Mouse (Mus musculus) heart, adult 9 months (tissue): ENCODE measurements around the gene Gga3.
"Not testable (repeated sequence)": the region's sequence is repeated elsewhere in the genome, so short reads cannot be mapped to it uniquely, and the experiment has no call there.

Experiments used
- DNase-seq, 2 experiments: peaks; one replicate each; pipeline ENCODE4 v3.0.0; 2022; ENCODE audit warnings: low spot score in 2 of 2

The Gga3 gene

GRCm38 (mm10) chr11:115603476-115604303, at the start of gene Gga3, which contains the start of gene Mrps7:
Gga3 (minus strand) TSS chr11:115604051.
Mrps7 (plus strand) TSS chr11:115603925.
- peak; percentile 93 to 94 for DNase-seq

DNA sequence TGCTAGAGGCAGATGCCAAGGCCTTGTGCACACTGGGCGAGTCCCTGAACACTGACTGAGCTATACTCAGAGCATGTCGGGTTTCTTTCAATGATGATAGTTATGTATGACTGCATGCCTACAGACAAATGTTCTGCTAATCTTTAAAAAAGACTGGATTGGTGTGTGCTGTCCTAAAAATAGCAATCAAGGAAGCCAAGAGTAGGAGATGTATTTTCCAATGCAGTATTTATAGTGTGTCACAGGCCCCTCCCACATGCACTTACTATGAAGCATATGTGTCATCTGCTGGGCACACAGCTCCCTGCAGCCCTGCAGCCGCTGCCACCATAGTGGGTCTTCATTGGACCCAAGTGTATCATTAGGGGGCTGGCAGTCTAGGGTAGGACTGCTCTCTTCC, 49.3 kb upstream of the Gga3 start:
- DNase-seq = no peak

GRCm38 (mm10) chr11:115651680-115652079, 47.8 kb upstream of the Gga3 start:
- no peak for DNase-seq

GRCm38 (mm10) chr11:115649706-115650105, 45.9 kb upstream of the Gga3 start:
- DNase-seq = no peak

DNA sequence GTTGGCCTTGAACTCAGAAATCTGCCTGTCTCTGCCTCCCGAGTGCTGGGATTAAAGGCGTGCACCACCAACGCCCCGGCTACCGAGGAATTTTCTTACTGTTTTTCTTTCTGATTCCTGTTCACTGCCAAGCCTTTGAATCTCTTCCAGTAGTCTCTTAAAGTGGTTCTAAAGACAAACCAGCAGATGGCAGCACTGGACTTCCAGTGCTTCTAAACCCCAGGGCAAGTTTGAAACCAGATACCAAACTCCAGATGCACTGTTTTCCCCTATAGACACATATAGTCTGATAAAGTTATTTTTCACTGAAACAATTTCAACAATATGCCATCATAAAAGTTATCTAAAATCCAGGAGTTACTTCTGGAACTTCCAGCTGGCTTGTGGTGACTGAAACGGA, 43.6 kb upstream of the Gga3 start:
- peak; percentile 46 to 66 for DNase-seq

DNA sequence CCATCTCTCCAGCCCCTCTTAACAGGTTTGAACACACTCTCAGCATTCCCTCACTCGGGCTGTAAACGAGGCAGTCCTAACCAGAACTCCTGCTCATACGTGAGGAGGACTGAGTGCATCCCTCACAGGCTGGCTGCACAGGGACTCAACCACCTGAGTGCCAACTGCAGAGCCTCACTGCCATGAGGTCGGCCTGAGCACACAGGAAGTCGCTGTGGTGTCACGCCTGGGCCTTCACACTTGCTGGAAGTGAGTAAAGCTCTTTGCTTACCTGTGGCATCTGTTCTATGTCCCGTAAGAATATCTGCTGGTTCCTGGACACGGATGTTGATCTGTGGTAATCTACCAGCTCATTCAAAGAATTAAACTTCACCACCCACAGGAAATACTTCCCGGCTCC, 42.6 kb upstream of the Gga3 start:
- no peak for DNase-seq

DNA sequence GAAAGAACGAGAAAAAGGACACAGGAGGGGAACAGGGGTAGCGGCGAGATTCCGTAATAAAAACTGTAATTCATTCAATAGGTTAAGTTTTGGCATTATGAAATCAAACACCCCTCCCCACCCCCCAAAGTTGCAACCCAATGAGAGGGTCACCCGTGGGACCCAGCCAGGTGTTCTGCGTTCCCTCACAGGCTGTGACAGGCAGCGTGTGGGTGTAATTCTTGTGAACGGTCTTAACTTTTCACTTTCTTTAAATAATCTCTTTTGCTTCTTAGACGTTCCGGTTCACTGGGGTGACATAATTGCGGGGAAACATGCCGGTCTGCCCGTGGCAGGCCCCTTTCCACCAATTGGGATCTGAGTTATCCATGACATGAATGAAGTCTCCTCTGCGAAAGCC, 41.6 kb upstream of the Gga3 start:
- DNase-seq = not testable (repeated sequence)

DNA sequence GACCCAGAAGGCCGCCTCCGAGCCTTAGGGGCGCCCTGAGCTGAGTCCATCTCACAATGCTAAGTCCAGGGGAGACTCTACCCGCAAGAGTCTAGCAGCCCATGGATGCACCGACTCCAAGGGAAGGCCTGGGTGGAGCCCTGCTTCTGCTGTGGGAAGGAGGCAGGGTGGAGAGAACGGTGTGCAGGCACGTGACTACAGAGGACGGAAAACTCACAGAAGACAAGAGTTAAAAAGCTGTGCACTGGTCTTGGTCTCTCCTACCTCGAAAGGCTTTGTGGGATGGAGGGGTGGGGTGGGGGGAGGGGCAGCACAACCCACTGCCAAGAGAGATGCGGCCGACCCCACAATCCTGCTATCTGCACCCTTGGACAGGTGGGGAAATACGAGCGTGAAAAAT, 40.5 kb upstream of the Gga3 start:
- no peak for DNase-seq

- no peak for DNase-seq
These were observed 39.4 kb upstream of the Gga3 start for GRCm38 (mm10) chr11:115643265-115643664.

DNA sequence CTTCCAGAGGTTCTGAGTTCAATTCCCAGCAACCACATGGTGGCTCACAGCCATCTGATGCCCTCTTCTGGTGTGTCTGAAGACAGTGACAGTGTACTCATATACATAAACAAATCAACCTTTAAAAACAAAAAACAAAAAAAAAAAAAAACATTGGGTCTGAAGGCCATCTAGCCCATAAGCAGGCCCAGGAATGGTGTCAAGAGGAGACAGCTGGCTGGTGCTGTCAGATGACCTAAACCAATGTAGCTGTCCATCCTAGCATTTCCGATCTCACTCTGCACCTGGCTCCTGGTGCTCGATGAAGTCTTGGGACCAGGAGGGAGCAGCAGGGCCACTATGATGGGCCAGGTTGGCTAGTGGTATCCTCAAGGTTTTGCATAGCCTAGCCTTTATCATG, 38.9 kb upstream of the Gga3 start:
- DNase-seq = no peak

DNA sequence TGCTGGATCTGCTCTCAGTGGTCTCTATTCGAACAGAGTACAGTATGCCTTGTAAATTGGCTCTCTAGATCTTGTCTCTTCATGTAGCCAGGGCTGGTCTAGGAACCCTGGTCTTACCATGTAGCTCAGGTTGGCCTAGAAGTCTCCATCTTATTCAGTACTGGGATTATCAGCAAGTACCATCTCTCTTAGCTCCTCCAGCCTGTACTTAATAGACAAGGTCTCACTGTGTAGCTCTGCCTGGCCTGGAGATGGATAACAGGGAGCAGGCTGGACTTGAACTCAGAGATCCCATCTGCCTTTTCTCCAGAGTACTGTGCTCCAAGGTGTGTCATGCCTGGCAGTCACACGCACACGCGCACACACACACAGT, 37.8 kb upstream of the Gga3 start:
- DNase-seq = no peak

- no peak for DNase-seq
These were observed 37.3 kb upstream of the Gga3 start for GRCm38 (mm10) chr11:115640978-115641663.

DNA sequence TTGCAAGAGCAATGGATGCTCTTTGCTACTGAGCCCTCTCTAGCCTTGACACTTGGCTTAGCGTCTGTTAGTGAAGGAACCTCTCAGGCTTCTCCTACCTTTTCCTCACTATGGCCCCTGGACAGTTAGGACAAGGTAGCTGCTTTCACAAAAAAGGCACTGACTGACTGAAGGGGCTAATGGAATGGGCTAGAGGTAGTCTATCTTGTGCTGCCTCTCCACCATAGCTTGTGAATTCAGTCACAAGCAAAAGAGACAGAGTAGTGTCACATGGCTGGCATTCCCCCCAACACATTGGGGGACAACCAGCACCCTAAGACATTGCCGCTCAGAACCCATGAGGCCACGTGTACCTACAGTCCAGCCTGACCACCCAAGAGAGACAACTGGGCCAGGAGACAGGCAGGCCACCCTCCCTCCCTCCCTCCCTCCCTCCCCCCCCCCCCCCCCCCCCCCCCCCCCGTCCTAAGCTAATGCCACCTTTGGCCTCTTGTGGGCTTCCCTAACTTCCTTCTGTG, 36.5 kb upstream of the Gga3 start:
- DNase-seq = no peak

- no peak for DNase-seq
These were observed 35.7 kb upstream of the Gga3 start for GRCm38 (mm10) chr11:115639540-115639939.

DNA sequence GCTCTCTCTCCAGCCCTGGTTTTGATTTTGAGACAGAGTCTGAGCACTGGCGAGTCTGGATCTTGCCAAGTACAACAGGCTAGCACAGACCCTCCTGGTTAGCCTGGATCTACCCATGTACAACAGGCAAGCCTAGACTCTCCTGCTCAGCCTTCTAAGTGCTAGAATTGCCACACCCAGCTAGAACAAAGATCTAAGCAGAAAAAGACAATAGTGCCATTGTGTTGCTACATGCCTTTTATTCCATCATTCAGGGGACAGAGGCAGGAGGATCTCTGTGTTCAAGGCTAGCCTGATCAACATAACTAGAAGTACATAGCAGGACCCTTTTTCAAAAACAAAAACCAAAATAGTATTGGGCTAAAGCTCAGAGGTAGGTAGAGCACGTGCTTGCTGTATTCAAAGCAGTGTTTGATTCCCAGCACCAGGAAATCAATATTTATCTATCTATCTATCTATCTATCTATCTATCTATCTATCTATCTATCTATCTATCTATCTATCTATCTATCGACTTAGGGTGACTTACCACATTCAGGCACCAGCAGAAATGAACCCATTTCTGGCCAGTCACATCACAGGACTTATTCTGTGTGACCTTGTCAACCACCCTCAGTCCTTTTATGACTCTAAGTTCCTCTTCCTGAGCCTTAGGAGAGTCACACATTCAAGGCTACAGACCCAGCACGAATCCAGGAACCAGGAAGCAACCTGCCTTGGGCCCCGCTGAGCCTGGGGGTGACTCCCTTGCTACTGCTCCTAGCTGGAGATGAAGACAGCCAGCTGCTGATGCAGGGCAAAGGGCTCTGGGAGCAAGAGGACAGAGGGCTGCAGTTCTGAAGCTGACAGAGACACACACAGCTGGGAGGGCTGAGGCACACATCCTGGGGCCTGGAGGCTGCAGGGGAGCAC, 34.9 kb upstream of the Gga3 start:
- DNase-seq = no peak

DNA sequence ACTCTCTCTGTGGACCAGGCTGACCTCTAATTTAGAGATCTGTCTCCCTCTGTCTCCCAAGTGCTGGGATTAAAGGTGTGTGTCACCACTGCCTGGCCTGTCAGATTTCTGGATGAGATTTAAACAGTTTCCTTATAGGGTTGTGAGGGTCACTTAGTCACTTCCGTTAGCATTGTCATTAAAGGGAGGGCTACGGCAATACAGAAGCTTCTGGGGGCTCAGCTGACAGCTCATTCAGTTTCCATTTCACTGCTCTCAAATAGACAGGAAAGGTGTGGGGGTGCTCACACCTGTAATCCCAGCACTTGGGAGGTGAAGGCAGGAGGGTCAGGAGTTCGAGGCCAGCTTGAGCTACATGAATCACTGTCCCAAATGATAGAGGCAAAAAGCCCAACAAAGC, 33.1 kb upstream of the Gga3 start:
- DNase-seq = no peak

GRCm38 (mm10) chr11:115635484-115635883, 31.6 kb upstream of the Gga3 start:
- no peak for DNase-seq

DNA sequence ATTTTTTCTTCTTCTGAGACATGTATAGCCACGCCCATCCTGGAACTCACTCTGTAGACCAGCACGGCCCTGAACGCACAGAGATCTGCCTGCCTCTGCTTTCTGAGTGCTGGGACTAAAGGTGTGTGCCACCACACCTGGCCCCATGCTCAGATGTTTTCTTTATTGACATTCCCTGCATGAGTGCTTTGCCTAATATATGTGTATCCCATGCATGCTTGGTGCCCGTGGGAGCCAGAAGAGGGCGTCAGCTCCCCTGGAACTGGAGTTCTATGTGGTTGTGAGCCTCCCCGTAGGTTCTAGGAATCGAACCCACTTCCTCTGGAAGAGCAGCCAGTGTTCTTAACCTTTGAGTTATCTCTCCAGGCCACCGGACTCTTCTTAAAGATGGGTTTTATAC, 31.2 kb upstream of the Gga3 start:
- no peak for DNase-seq

DNA sequence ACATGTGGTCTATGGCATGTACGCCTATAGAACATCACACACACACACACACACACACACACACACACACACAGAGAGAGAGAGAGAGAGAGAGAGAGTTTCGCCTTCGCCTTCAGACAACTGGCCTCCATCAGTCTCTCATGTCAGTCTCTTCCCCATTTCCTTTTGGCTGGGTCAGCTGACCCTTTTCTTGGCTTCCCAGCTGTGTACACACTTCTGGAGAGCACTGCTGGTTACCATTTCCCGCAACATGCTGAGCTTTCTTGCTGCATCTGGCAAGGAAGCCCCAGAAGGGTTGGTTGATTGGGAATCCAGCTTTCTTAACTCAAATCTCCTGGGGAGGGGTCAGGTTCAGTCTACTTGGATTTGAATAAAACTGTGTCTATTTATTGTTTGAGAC, 30.3 kb upstream of the Gga3 start:
- DNase-seq = no peak

GRCm38 (mm10) chr11:115632862-115633261, 29.0 kb upstream of the Gga3 start:
- no peak for DNase-seq

- DNase-seq = no peak
These were observed 28.4 kb upstream of the Gga3 start for GRCm38 (mm10) chr11:115632247-115632646.

DNA sequence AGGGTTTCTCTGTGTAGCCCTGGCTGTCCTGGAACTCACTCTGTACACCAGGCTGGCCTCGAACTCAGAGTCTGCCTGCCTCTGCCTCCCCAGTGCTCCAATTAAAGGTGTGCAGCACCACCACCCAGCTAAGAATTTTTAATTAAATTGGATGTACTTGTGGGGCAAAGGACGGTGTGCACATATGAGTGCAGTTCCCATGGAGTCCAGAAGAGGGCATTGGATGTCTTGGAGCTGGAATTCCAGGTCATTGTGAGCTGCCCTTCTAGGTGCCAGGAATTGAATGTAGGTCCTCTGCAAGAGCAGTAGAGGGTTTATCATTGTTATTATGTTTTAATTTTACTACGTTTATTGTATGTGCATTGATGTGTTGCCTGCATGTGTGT, 27.6 kb upstream of the Gga3 start:
- DNase-seq = no peak
